Mouse (Mus musculus): ENCODE measurements at regions not wholly inside any gene's neighbourhood (a gene's known extent, or its start where the extent isn't known, plus 50 kb on each side); places are given as distances from the start of the nearest gene placed in this dataset.

DNA sequence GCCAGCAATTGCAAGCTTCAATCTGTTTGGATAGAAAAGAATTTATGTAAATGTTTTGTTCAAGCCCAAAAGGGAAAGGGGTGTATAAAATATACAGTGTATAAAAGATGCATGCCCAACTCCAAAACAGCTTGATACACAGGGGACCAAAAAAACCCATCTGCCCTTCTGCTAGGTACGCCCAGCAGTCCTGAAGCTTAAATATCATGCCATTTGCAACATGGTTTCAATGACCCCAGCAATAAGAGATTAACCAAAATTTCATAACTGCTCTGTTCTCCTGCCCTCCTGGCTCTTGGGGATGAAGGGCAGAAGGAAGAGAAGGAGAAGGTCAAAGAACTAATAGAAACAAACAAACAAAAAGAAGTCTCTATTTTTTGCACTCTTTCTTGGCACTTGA lies 158.4 kb downstream of the Gm11361 start:
- TF ChIP-seq CTCF (IDR thresholded peaks at IDR 0.05; ENCODE audit: borderline replicate concordance, control insufficient read depth, extremely low read depth, insufficient read depth, low read length, poor library complexity) (no peak), POLR2A (IDR thresholded peaks at IDR 0.05; ENCODE audit: control insufficient read depth, extremely low read depth, insufficient read depth, low read length, poor library complexity) (no peak)

All from thymus, adult 2 months (tissue).